Mouse (Mus musculus) forebrain, embryonic 10.5 days (tissue): ENCODE data around the gene Tdo2. TPM values are rescaled to one million over a fixed set of nuclear protein-coding genes. Genes with fewer than 3 reads are reported as not detected.

Source experiments
- DNase-seq: peaks from one replicate; pipeline ENCODE4 v3.0.0-alpha.2; 2017; ENCODE audit warnings: low spot score; ENCODE audit errors: extremely low spot score
- H3K27ac ChIP-seq: fragments of 300-500 bp; sonication (generic); 2 replicates; pipeline ENCODE4 v1.5.1; 2016; ENCODE audit warnings: mild to moderate bottlenecking
- H3K27me3 ChIP-seq: fragments of 300-500 bp; sonication (generic); 2 replicates; pipeline ENCODE4 v1.6.1; 2016; ENCODE audit warnings: mild to moderate bottlenecking; ENCODE audit not compliant: poor library complexity, severe bottlenecking
- H3K36me3 ChIP-seq: fragments of 300-500 bp; sonication (generic); replicated peaks from 2 replicates; pipeline ENCODE4 v1.6.1; 2016; ENCODE audit warnings: mild to moderate bottlenecking, moderate library complexity
- H3K4me1 ChIP-seq: fragments of 300-500 bp; sonication (generic); 2 replicates; pipeline ENCODE4 v1.6.1; 2016
- H3K4me3 ChIP-seq: fragments of 300-500 bp; sonication (generic); 2 replicates; pipeline ENCODE4 v1.5.1; 2016; ENCODE audit warnings: mild to moderate bottlenecking, moderate library complexity
- H3K9me3 ChIP-seq: fragments of 300-500 bp; sonication (generic); 2 replicates; pipeline ENCODE4 v1.6.1; 2016; ENCODE audit warnings: mild to moderate bottlenecking, moderate library complexity
- WGBS: fragments of 180-500 bp; shearing (Covaris S2); methylation state at CpG from one replicate; pipeline ENCODE4 v1.1.7; 2016; 5-methylcytosine and 5-hydroxymethylcytosine counted together
- polyA plus RNA-seq: library from polyadenylated mRNA; unstranded; fragments of >200 nt; fragmentation: Nextera tagmentation; extraction: Ambion mirVana; gene quantifications from 2 replicates; pipeline ENCODE4 v1.2.1, GENCODE M21; 2016

Gene Tdo2
- polyA plus RNA-seq: 0.04 and 0.05 TPM in 2 replicates

DNA sequence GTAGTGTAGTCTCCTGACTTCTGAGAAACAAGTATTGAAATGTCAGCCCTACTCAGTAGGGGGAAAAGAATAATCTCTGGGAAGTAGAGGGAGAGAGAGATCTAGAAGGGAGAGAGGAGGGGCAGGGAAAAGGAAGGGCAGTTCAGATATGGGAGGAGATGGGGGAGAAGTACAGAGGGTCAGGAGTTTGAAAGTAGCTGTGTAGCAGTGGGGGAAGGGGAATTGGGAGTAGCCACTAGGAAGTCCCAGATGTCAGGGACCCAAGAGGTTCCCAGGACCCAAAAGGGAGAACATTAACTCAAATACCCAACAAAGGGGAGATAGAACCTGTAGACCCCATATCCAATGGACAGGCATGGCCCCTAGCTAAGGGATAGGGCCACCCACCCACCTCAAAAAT lies at the start of gene Tdo2:
Tdo2 (minus strand) TSS at position 101 of the 400 bp plus-strand sequence.
- Histone ChIP-seq H3K9me3 (no peaks in the 10 kb centered on the region), H3K4me1 (no peaks in the 10 kb centered on the region), H3K4me3 (no peak within 1 kb of the TSS), H3K36me3 (no peaks in the 10 kb centered on the region), H3K27me3 (no peaks in the 10 kb centered on the region), H3K27ac (no peak within 1 kb of the TSS)
- DNase-seq: no peak

DNA sequence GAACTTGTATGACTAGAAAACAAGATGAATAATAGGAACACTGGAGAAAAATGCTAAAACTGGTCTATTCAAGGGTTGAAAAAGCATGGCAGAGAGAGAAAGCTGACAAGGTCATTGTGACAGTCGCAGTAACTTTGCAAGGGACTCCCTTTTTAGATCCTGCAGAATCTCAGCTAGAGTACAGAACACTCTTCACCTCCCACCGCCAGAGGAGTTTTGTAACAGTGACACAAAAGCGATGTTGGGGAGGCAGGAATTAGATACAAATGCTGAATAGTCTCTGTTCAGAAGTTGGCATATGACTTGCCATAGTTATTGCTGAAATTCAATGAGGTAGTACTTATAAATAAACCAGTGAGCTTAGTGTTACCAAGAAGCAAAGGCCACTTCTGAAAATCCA lies 47.1 kb upstream of the Tdo2 start:
- Histone ChIP-seq H3K27ac (no peak overlapping the region), H3K27me3 (no peaks in the 10 kb centered on the region), H3K4me3 (no peak overlapping the region), H3K4me1 (no peaks in the 10 kb centered on the region), H3K36me3 (no peaks in the 10 kb centered on the region), H3K9me3 (no peaks in the 10 kb centered on the region)
- DNase-seq: no peak
- WGBS: 92% methylated on average over 3 of the region's 3 CpGs

DNA sequence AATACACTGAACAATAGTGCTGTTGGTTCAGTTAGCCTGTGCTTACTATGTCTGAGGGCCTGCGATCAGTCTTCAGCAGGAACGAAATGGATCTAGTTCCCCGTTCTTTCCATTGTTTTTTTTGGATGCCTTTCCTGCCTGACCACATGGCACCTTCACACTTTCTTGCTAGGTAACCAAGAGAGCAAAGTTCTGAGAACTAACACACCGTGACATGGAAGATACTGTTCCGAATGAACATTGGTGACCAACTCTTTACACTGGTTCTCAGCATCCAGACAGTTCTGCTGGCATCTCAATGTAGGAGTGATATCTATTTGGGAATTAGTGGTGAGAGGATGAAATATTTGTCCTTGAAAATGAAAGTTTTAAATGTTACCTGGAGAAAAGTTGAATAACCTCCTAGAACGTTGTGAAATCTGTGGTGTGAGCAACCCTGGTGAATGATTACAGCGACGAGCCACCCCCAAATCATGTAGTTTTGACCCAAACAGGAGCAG lies 46.5 kb upstream of the Tdo2 start:
- no peak for DNase-seq
- no peak overlapping the region for H3K4me3 ChIP-seq
- no peaks in the 10 kb centered on the region for H3K4me1 ChIP-seq
- H3K9me3 ChIP-seq: no peaks in the 10 kb centered on the region
- WGBS: 90% methylated on average over 8 of the region's 8 CpGs
- no peaks in the 10 kb centered on the region for H3K27me3 ChIP-seq
- no peaks in the 10 kb centered on the region for H3K36me3 ChIP-seq
- H3K27ac ChIP-seq: no peak overlapping the region

DNA sequence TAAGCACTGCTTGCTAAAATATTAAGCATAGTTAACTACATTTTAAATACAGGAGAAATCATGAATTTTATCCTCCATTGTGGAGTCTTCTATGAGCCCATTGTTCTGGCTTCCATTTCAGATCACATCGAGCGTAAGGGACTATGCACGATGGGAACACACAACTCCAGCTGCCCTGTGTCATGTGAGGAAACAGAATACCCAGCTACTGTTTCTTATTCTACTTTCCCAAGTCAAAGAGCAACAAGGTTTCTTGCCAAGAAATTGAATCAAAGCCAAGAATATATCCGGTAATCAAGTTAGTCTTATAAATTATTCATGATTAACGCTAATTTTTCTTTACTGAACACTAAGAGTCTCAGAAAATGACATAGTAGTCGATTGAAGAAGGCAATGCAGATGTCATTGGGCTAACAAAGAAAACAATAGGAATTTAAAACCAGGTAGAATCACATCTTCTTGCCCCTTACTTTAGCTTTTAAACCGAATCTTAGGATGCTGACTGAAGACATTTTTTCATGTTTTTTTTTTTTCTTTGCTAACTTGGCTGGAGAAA lies 38.2 kb upstream of the Tdo2 start:
- no peaks in the 10 kb centered on the region for H3K4me1 ChIP-seq
- no peaks in the 10 kb centered on the region for H3K27me3 ChIP-seq
- H3K9me3 ChIP-seq: no peaks in the 10 kb centered on the region
- 85% methylated on average over 7 of the region's 7 CpGs for WGBS
- DNase-seq: no peak
- no peaks in the 10 kb centered on the region for H3K36me3 ChIP-seq
- no peak overlapping the region for H3K4me3 ChIP-seq
- no peak overlapping the region for H3K27ac ChIP-seq

DNA sequence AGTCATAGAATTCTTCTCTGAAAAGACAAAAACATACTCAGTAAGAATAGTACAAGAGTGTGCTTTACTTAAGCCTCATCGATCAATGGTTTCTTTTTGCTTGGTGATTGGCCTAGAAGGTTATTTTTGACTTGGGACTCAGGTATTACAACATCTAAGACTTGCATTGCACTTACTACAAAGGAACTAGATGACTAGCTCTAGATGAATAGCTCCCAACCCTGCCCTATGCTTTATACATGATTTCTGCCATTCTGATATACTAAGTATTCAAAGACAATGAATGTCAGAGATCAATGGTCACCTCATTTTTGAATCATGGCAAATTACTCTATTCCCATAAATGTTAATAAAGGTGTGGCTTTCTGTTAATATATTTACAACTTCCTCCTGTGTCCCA lies 31.0 kb upstream of the Tdo2 start:
- H3K36me3 ChIP-seq: no peaks in the 10 kb centered on the region
- no peak for DNase-seq
- H3K27ac ChIP-seq: no peak overlapping the region
- H3K9me3 ChIP-seq: no peaks in the 10 kb centered on the region
- H3K27me3 ChIP-seq: no peaks in the 10 kb centered on the region
- no peak overlapping the region for H3K4me3 ChIP-seq
- no peaks in the 10 kb centered on the region for H3K4me1 ChIP-seq
- 93% methylated on average over 1 of the region's 1 CpGs for WGBS

DNA sequence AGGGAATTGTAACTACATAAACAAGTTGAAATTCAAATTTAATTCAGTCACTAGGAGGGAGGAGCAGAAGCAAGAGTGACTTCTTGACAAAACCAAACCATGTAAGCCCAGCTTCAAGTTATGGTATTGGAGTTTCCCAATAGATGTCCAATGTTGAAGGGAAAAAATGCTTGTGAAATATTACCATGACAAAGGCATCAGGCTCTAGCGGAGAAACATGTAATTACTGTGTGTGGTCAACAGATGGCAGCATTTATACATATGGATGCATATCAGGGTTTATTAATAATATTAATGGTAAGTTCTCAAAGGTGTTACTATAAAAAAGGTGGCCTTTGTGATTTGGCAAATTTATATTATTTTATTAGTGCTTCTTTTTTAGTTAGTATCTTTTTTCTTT lies 20.0 kb upstream of the Tdo2 start:
- no peaks in the 10 kb centered on the region for H3K36me3 ChIP-seq
- H3K27me3 ChIP-seq: no peaks in the 10 kb centered on the region
- H3K4me3 ChIP-seq: no peak overlapping the region
- no peak for DNase-seq
- WGBS: 2% methylated on average over 1 of the region's 1 CpGs
- H3K4me1 ChIP-seq: peaks cover 9% of the 10 kb centered on the region; the same call in 1 of the 2 replicates
- no peak overlapping the region for H3K27ac ChIP-seq
- no peaks in the 10 kb centered on the region for H3K9me3 ChIP-seq

DNA sequence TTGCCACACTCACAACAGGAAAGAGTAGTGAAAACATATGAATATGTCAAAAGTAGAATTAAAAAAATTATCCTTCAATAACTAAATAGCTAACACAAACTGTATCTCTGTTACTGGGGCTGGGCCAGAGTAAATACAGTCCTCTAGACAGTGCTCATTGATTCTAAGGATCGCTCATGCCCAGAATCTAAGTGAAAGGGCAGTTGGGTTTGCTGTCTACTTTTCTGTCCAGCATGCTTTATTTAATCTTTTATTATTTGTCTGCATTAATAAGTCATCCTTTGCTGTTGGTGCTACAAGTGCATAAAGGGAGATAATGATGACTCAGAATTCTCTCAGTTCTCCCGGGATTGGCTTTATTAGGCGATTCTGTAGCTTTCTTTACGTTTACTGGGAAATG lies 19.4 kb upstream of the Tdo2 start:
- 42% methylated on average over 4 of the region's 4 CpGs for WGBS
- no peaks in the 10 kb centered on the region for H3K9me3 ChIP-seq
- H3K27me3 ChIP-seq: no peaks in the 10 kb centered on the region

DNA sequence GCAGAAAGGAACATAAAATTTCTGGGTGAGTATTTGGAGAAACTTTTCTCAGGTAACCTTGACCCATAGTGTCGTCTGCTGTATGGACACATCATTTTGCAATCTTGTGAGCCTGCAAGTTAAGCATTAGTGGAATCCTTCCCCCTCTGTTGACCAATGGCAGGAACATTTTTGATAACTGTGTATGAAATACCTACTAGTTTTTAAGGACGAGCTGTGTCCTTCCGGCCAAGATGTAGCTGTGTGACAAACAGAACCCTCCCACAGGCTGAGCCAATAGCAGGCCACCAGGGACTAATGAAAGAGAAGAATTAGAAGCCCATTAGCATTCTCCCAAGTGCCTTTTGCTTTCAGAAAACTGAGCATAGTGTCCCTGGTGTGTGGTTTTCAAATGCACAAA lies 14.5 kb upstream of the Tdo2 start:
- Histone ChIP-seq H3K36me3 (no peaks in the 10 kb centered on the region), H3K27me3 (no peaks in the 10 kb centered on the region), H3K27ac (no peak overlapping the region), H3K4me3 (no peak overlapping the region), H3K4me1 (no peaks in the 10 kb centered on the region), H3K9me3 (no peaks in the 10 kb centered on the region)
- no peak for DNase-seq
- 79% methylated on average over 3 of the region's 3 CpGs for WGBS

More for the DNA sequence above, 19.4 kb upstream of the Tdo2 start:
- Histone ChIP-seq H3K27ac (no peak overlapping the region), H3K4me3 (no peak overlapping the region), H3K4me1 (peaks cover 9% of the 10 kb centered on the region; the same call in 1 of the 2 replicates), H3K36me3 (no peaks in the 10 kb centered on the region)
- DNase-seq: no peak

DNA sequence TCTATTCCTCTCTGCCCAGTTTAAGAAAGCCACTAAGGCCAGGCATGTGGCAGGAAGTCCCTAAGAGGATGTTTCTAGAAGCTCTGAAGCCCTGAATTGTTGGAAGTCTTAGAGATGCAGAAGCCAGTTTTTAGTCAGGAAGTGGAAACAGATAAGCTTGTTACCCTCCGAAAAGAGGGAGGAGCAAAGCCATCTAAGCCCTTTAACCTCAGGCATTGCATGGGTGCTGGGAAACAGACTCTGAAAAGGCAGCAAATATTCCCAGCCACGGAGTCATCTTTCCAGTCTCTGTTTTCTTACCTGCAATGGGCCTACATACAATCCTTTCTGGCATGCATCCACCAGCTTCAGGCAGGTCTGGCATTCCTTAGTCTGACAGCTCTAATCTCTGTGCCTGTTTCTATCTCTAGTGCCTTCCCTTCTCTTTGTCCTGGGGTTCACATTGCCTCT lies 13.7 kb upstream of the Tdo2 start:
- Histone ChIP-seq H3K9me3 (no peaks in the 10 kb centered on the region), H3K27ac (no peak overlapping the region), H3K27me3 (no peaks in the 10 kb centered on the region), H3K4me1 (no peaks in the 10 kb centered on the region), H3K4me3 (no peak overlapping the region), H3K36me3 (no peaks in the 10 kb centered on the region)
- no peak for DNase-seq
- WGBS: 41% methylated on average over 2 of the region's 2 CpGs

DNA sequence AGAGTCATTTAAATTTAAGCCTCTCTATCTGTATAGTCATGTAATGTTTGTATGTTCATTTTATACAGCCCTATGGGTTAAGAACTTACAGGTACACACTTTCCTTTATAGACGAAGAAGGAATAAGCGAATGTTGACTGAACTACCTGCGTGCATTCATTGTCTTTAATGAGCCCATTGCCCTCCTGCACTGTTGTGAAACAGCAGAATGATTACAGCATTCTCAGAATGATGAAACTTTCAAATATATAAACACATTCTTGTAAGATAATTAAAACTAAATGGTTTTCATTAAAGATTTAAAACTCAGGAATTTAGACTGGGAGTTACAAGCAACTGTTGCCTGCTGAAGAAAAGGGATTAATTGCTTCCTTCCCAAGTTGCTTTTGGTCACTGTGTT lies 11.6 kb upstream of the Tdo2 start:
- 97% methylated on average over 3 of the region's 3 CpGs for WGBS
- Histone ChIP-seq H3K9me3 (no peaks in the 10 kb centered on the region), H3K36me3 (no peaks in the 10 kb centered on the region), H3K27ac (no peak overlapping the region), H3K4me1 (no peaks in the 10 kb centered on the region), H3K27me3 (no peaks in the 10 kb centered on the region), H3K4me3 (no peak overlapping the region)
- no peak for DNase-seq

DNA sequence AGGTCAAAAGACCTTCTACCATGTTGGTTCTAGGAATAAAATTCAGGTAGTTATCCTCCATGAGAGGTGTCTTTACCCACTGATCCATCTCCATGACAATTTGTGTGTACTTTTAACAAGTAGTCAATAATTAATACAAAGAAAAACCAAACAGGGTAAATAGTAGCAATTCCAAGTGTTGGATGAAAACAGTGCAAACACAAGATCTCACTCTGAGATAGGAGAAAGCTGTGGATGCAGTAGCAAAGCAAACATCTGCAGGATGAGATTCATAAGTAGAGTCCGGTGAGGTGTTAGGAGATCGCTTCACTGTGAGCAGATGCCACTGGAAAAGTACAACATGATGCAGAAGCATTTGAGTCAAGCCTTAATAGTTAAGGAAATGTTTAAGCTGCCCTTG lies 10.1 kb upstream of the Tdo2 start:
- H3K4me1 ChIP-seq: no peaks in the 10 kb centered on the region
- no peaks in the 10 kb centered on the region for H3K9me3 ChIP-seq
- H3K27me3 ChIP-seq: no peaks in the 10 kb centered on the region
- 96% methylated on average over 2 of the region's 2 CpGs for WGBS
- H3K36me3 ChIP-seq: no peaks in the 10 kb centered on the region
- no peak for DNase-seq
- H3K27ac ChIP-seq: no peak overlapping the region
- no peak overlapping the region for H3K4me3 ChIP-seq

DNA sequence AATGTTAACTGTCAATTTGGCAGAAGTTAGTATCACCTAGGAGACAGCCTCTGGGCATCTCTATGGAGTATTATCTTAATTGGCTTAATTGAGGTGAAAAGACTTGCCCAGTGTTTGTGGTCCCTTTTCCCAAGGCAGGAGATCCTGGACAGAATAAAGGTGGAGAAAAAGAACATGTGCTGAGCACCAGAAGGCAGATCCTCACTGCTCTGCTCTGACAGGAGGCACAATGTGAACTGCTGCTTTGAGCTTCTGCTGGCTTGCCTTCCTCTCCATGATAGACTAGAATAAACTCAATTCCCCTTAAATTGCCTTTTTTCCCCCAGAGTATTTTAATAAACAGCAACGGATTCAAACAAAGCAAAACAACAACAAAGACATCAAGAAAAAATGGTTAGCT lies 9.1 kb upstream of the Tdo2 start:
- no peak overlapping the region for H3K4me3 ChIP-seq
- H3K27me3 ChIP-seq: no peaks in the 10 kb centered on the region
- WGBS: 57% methylated on average over 1 of the region's 1 CpGs
- H3K4me1 ChIP-seq: no peaks in the 10 kb centered on the region
- no peak overlapping the region for H3K27ac ChIP-seq
- no peaks in the 10 kb centered on the region for H3K9me3 ChIP-seq
- no peak for DNase-seq
- H3K36me3 ChIP-seq: no peaks in the 10 kb centered on the region

DNA sequence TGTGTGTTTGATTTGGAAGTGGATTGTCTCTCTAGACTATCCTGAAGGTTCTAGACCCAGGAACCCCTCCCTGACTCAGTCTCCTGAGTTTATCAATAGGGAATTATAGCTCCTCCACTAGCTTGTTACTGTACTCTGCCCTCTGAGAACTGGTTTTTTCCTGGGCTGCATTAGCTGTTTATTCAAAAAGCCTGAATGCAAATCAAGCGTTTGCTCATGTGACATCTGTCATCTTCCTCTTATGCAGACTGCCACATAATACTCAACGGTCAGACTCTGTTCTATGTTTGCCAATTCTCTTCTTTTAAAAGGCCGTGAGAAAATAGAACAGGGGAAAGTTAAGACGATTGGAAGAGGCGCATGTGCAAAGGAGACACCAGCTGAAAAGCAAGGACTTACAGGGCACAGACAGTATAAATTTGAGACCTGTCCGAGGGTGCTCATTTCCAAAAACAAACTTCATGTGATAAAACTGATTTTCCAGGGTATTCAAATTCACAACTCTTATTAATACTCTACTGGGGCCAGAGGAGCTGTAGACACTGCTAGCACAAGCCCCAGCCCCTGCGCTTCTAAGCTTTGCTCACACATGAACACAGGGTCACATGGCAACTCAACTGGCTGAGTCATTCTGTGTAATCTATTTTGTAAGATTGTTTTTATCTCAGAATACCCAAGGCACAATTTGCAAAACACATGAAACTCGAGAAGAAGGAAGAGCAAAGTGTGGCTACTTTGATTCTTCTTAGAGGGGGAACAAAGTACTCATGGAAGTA lies 7.3 kb upstream of the Tdo2 start:
- no peak for DNase-seq
- Histone ChIP-seq H3K27me3 (no peaks in the 10 kb centered on the region), H3K36me3 (no peaks in the 10 kb centered on the region), H3K4me1 (no peaks in the 10 kb centered on the region), H3K27ac (no peak overlapping the region), H3K4me3 (no peak overlapping the region), H3K9me3 (no peaks in the 10 kb centered on the region)
- 87% methylated on average over 8 of the region's 8 CpGs for WGBS
